21 mouse cellular contexts compared by ENCODE assay signal in genomic region chrX:71105820-71106219, GRCm38 (mm10). TPM values are rescaled to one million over a fixed set of nuclear protein-coding genes. Genes with fewer than 3 reads are reported as not detected.
DNase-seq lines count a peak whose midpoint lies in the region; ATAC-seq and TF ChIP-seq lines count a peak whose summit lies in the region.
"Had no signal": no experiment of that assay in that cellular context is flagged by ENCODE, and none has a peak within 500 bp of the region (broad histone marks: within the 10 kb centered on the region; RNA-seq: fewer than 3 reads in every experiment).

No protein-coding gene starts in this region.

- H3K4me1 ChIP-seq in cerebellum, adult 2 months (ENCODE audit: control insufficient read depth, insufficient read depth, low read length) = peaks cover 39% of the 10 kb centered on the region; the same call in 1 of the 2 replicates
- peaks cover 6% of the 10 kb centered on the region for H3K4me1 ChIP-seq in heart, embryonic 16.5 days (ENCODE audit: control insufficient read depth, insufficient read depth, low read length)
- H3K4me1 ChIP-seq in heart, embryonic 11.5 days (ENCODE audit: control insufficient read depth, insufficient read depth, low read length) = no peaks in the 10 kb centered on the region
- H3K4me1 ChIP-seq in lung, postnatal 0 days (ENCODE audit: insufficient read depth, low read depth, low read length) = no peaks in the 10 kb centered on the region
- H3K4me1 ChIP-seq: embryonic facial prominence, embryonic 12.5 days; forebrain, embryonic 13.5 days; heart, embryonic 15.5 days; kidney, embryonic 15.5 days had no signal

- no peaks in the 10 kb centered on the region for H3K27me3 ChIP-seq in cerebellum, adult 2 months (ENCODE audit: control insufficient read depth, insufficient read depth, low read length)
- H3K27me3 ChIP-seq in heart, embryonic 16.5 days (ENCODE audit: control insufficient read depth, insufficient read depth, low read length) = no peaks in the 10 kb centered on the region
- H3K27me3 ChIP-seq in heart, embryonic 11.5 days (ENCODE audit: control insufficient read depth, insufficient read depth, low read length) = no peaks in the 10 kb centered on the region
- H3K27me3 ChIP-seq in lung, postnatal 0 days (replicated peaks; ENCODE audit: insufficient read depth, low read length) = no peaks in the 10 kb centered on the region
- H3K27me3 ChIP-seq: embryonic facial prominence, embryonic 12.5 days; forebrain, embryonic 13.5 days; heart, embryonic 15.5 days had no signal

- no peak for ATAC-seq in heart, embryonic 16.5 days (replicated peaks; ENCODE audit: extremely low read depth, insufficient read depth, low FRiP score)
- no peak for ATAC-seq in heart, embryonic 11.5 days (replicated peaks; ENCODE audit: insufficient number of reproducible peaks, low FRiP score, low TSS enrichment)
- no peak for ATAC-seq in lung, postnatal 0 days
- no peak for ATAC-seq in monocyte, adult 5-6 weeks (replicated peaks; ENCODE audit: insufficient number of reproducible peaks, low FRiP score, low TSS enrichment, poor library complexity, severe bottlenecking)
- ATAC-seq: forebrain, embryonic 13.5 days; hindbrain, embryonic 16.5 days; intestine, embryonic 16.5 days had no signal

- DNase-seq in cerebellum, adult 2 months = peak in 1 of 2 experiments; percentile 43
- DNase-seq in cerebellum, adult 11 months = no peak
- peak; percentile 11 for DNase-seq in lung, postnatal 0 days (ENCODE audit: low spot score)
- DNase-seq in lung, postnatal 10 days = no peak
- peak; percentile 37 for DNase-seq in adipocyte (ENCODE audit: low spot score)
- DNase-seq: B cell, adult 2 months; retina, postnatal 1 day; thymus, postnatal 14 days had no signal

- no peak overlapping the region for H3K4me3 ChIP-seq in cerebellum, adult 2 months (replicated peaks; ENCODE audit: insufficient read depth, low read depth, low read length)
- H3K4me3 ChIP-seq in heart, embryonic 16.5 days (ENCODE audit: low read length) = no peak overlapping the region
- H3K4me3 ChIP-seq in heart, embryonic 11.5 days (ENCODE audit: low read depth, low read length) = no peak overlapping the region
- H3K4me3 ChIP-seq in lung, postnatal 0 days (ENCODE audit: low read depth, low read length) = no peak overlapping the region
- H3K4me3 ChIP-seq: embryonic facial prominence, embryonic 12.5 days; erythroblast, embryonic 14.5 days; forebrain, embryonic 13.5 days; heart, embryonic 15.5 days; kidney, embryonic 15.5 days had no signal

- no peak for TF ChIP-seq EP300 in lung, postnatal 0 days (IDR thresholded peaks at IDR 0.05)

- no peaks in the 10 kb centered on the region for H3K36me3 ChIP-seq in heart, embryonic 16.5 days (ENCODE audit: control insufficient read depth, insufficient read depth)
- no peaks in the 10 kb centered on the region for H3K36me3 ChIP-seq in heart, embryonic 11.5 days (ENCODE audit: control insufficient read depth, insufficient read depth, low read length)
- H3K36me3 ChIP-seq in lung, postnatal 0 days (ENCODE audit: insufficient read depth, low read length) = no peaks in the 10 kb centered on the region
- H3K36me3 ChIP-seq: embryonic facial prominence, embryonic 12.5 days; heart, embryonic 15.5 days; kidney, embryonic 15.5 days had no signal

- no peak for TF ChIP-seq CTCF in cerebellum, adult 2 months (IDR thresholded peaks at IDR 0.05; ENCODE audit: borderline replicate concordance, insufficient read depth, low read depth, low read length)
- TF ChIP-seq CTCF in lung, postnatal 0 days (IDR thresholded peaks at IDR 0.05) = no peak

- no peak overlapping the region for H3K4me2 ChIP-seq in heart, embryonic 16.5 days (ENCODE audit: low read depth, low read length)
- H3K4me2 ChIP-seq in heart, embryonic 11.5 days = no peak overlapping the region
- no peak overlapping the region for H3K4me2 ChIP-seq in lung, postnatal 0 days (replicated peaks; ENCODE audit: low read depth, low read length)
- H3K4me2 ChIP-seq: embryonic facial prominence, embryonic 12.5 days; forebrain, embryonic 13.5 days; heart, embryonic 15.5 days; kidney, embryonic 15.5 days had no signal

- H3K9me3 ChIP-seq in heart, embryonic 16.5 days (replicated peaks; ENCODE audit: control insufficient read depth, low read length) = no peaks in the 10 kb centered on the region
- H3K9me3 ChIP-seq in heart, embryonic 11.5 days (replicated peaks; ENCODE audit: control insufficient read depth, low read length) = no peaks in the 10 kb centered on the region
- no peaks in the 10 kb centered on the region for H3K9me3 ChIP-seq in lung, postnatal 0 days (ENCODE audit: low read length)
- H3K9me3 ChIP-seq: embryonic facial prominence, embryonic 12.5 days; forebrain, embryonic 13.5 days; heart, embryonic 15.5 days; kidney, embryonic 15.5 days had no signal

- H3K27ac ChIP-seq in cerebellum, adult 2 months (ENCODE audit: insufficient read depth, low read length) = peak overlapping the region; percentile 88
- H3K27ac ChIP-seq in heart, embryonic 16.5 days (ENCODE audit: low read length) = 0 out of 2 replicates have a peak overlapping the region, but pooled peaks have one; percentile 23
- no peak overlapping the region for H3K27ac ChIP-seq in heart, embryonic 11.5 days (ENCODE audit: low read depth, low read length)
- H3K27ac ChIP-seq in lung, postnatal 0 days (ENCODE audit: low read length) = no peak overlapping the region
- H3K27ac ChIP-seq: embryonic facial prominence, embryonic 12.5 days; forebrain, embryonic 13.5 days; heart, embryonic 15.5 days; kidney, embryonic 15.5 days; liver, embryonic 14.5 days; stomach, postnatal 0 days had no signal

- H3K9ac ChIP-seq in heart, embryonic 16.5 days (ENCODE audit: low read length) = no peak overlapping the region
- H3K9ac ChIP-seq in heart, embryonic 11.5 days (ENCODE audit: low read depth, low read length) = no peak overlapping the region
- H3K9ac ChIP-seq in lung, postnatal 0 days (replicated peaks; ENCODE audit: low read depth) = no peak overlapping the region
- H3K9ac ChIP-seq: embryonic facial prominence, embryonic 12.5 days; forebrain, embryonic 13.5 days; heart, embryonic 15.5 days; kidney, embryonic 15.5 days; liver, embryonic 14.5 days had no signal

- no peak for TF ChIP-seq POLR2A in cerebellum, adult 2 months (IDR thresholded peaks at IDR 0.05; ENCODE audit: borderline replicate concordance, insufficient read depth, low read length)

RNA-seq across cellular contexts. Expression of gene Mamld1, which starts 55.8 kb away (rescaled TPM):
- polyA plus RNA-seq in cerebellum, adult 2 months (2012; rRNA removed) = 23.7 and 29.1 TPM in 2 replicates
- 3.7 and 4.2 TPM in 2 replicates for polyA plus RNA-seq in heart, embryonic 16.5 days (2015; fragmentation: Nextera tagmentation; extraction: Ambion mirVana)
- polyA plus RNA-seq in heart, embryonic 11.5 days (2014; fragmentation: Nextera tagmentation; extraction: Ambion mirVana) = 3.5 and 4.3 TPM in 2 replicates
- polyA plus RNA-seq in lung, postnatal 0 days (2015; fragmentation: Nextera tagmentation; extraction: Ambion mirVana) = 2.4 and 2.5 TPM in 2 replicates
- total RNA-seq in monocyte, adult 5-6 weeks (2017) = not detected in 3 replicates
- total RNA-seq: megakaryocyte-erythroid progenitor cell, adult 5-6 weeks had no signal
- polyA plus RNA-seq: erythroblast, embryonic 14.5 days had no signal

Comparison
In these comparisons a context has a peak if more than half of its experiments do, and no peak if none do; other contexts are left out.
1. DNase-seq: peak in lung, postnatal 0 days (single experiment) and adipocyte (single experiment); none in cerebellum, adult 11 months (single experiment) and lung, postnatal 10 days (single experiment).
2. H3K27ac ChIP-seq: peak in cerebellum, adult 2 months (single experiment) and heart, embryonic 16.5 days (single experiment); none in heart, embryonic 11.5 days (single experiment) and lung, postnatal 0 days (single experiment).